10 mouse cellular contexts compared by ENCODE assay signal in the genomic region with DNA sequence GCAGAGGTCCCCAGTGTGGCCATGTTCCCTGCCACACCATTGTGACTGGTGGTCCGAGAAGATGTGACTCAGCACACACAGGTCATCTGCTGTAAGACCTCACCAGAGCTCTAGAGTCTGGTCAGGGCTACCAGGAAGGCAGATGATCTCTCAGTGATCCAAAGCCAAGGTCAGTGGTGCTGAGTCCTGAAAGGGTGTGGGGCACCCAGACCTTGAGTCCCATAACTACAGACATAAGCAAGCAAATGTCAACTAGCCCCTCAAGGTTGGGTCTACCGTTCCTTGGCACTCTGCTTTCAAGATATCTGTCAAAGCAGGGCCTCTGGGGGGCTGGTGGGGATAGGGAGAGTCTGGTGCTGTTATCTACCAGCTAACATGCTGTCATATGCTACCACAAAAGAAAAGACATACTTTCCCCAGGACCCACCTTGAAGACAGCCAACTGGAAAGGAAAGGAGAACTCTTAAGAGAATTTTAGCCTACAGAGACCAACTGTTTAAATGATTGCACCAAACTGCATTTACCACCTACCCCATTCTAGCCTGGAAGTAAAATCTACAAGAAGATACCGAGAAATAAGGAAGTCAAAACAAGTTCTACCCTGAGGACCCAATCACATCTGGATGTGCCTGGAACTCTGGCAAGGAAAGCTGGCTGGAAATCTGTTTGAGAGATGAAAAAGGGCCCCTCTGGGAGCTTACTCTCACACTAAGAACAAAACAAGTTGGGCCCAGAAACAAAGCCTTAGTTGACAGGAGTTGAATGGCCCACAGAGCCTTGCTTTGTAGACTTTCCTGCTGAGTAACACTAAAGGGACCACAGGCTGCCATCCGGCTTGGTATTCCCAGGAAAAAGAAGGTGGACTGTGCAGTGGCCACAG. TPM values are rescaled to one million over a fixed set of nuclear protein-coding genes. Genes with fewer than 3 reads are reported as not detected.
DNase-seq lines count a peak whose midpoint lies in the region; ATAC-seq and TF ChIP-seq lines count a peak whose summit lies in the region.
"Had no signal": no experiment of that assay in that cellular context is flagged by ENCODE, and none has a peak within 500 bp of the region (broad histone marks: within the 10 kb centered on the region; RNA-seq: fewer than 3 reads in every experiment).

No protein-coding gene starts in this region.

- no peaks in the 10 kb centered on the region for H3K27me3 ChIP-seq in midbrain, embryonic 10.5 days (ENCODE audit: low read depth, poor library complexity, severe bottlenecking)
- H3K27me3 ChIP-seq in midbrain, embryonic 15.5 days (replicated peaks): no peaks in the 10 kb centered on the region
- H3K27me3 ChIP-seq in liver, embryonic 15.5 days: peaks cover 19% of the 10 kb centered on the region
- peaks cover 14% of the 10 kb centered on the region; the same call in 1 of the 2 replicates for H3K27me3 ChIP-seq in kidney, embryonic 15.5 days

- TF ChIP-seq POLR2A in bone marrow macrophage, adult 2 months (IDR thresholded peaks at IDR 0.05; ENCODE audit: borderline replicate concordance, low read depth, low read length): no peak

- no peak overlapping the region for H3K4me3 ChIP-seq in midbrain, embryonic 10.5 days
- H3K4me3 ChIP-seq in midbrain, embryonic 15.5 days: no peak overlapping the region
- no peak overlapping the region for H3K4me3 ChIP-seq in bone marrow macrophage, adult 2 months (ENCODE audit: insufficient read depth, low read length)
- H3K4me3 ChIP-seq in liver, embryonic 15.5 days (replicated peaks): no peak overlapping the region
- no peak overlapping the region for H3K4me3 ChIP-seq in kidney, embryonic 15.5 days (replicated peaks)
- H3K4me3 ChIP-seq: embryonic facial prominence, embryonic 13.5 days had no signal

- no peaks in the 10 kb centered on the region for H3K36me3 ChIP-seq in midbrain, embryonic 10.5 days
- no peaks in the 10 kb centered on the region for H3K36me3 ChIP-seq in midbrain, embryonic 15.5 days (replicated peaks)
- H3K36me3 ChIP-seq in liver, embryonic 15.5 days (replicated peaks): no peaks in the 10 kb centered on the region
- H3K36me3 ChIP-seq in kidney, embryonic 15.5 days: no peaks in the 10 kb centered on the region
- H3K36me3 ChIP-seq: embryonic facial prominence, embryonic 13.5 days had no signal

- H3K27ac ChIP-seq in midbrain, embryonic 10.5 days (replicated peaks): peak overlapping the region; percentile 69
- no peak overlapping the region for H3K27ac ChIP-seq in midbrain, embryonic 15.5 days
- H3K27ac ChIP-seq in bone marrow macrophage, adult 2 months (ENCODE audit: insufficient read depth, low read depth, low read length): peak overlapping the region; percentile 35
- H3K27ac ChIP-seq in liver, embryonic 15.5 days (replicated peaks): peak overlapping the region; percentile 9
- H3K27ac ChIP-seq in kidney, embryonic 15.5 days: no peak overlapping the region
- H3K27ac ChIP-seq: embryonic facial prominence, embryonic 13.5 days had no signal

- no peak for TF ChIP-seq CTCF in bone marrow macrophage, adult 2 months (IDR thresholded peaks at IDR 0.05; ENCODE audit: low read depth, low read length)

- DNase-seq in gastrocnemius, postnatal 14 days: peak; percentile 39
- no peak for DNase-seq in gastrocnemius, postnatal 36 days
- no peak for DNase-seq in midbrain, embryonic 10.5 days (ENCODE audit: low spot score)
- DNase-seq in urinary bladder, adult 18-20 months (ENCODE audit: low spot score in 2 of 2): no peak
- DNase-seq: cerebellum, adult 11 months had no signal

- ATAC-seq in midbrain, embryonic 15.5 days (replicated peaks): no peak
- peak; percentile 61 for ATAC-seq in liver, embryonic 15.5 days (ENCODE audit: insufficient read depth)
- ATAC-seq in kidney, embryonic 15.5 days (replicated peaks; ENCODE audit: low FRiP score): no peak

- intact Hi-C loops in gastrocnemius, postnatal 14 days (cut with DNase I; ENCODE audit: low total_unique reads): no loop called here
- intact Hi-C loops in gastrocnemius, postnatal 36 days (cut with DNase I): no loop called here

- H3K4me1 ChIP-seq in midbrain, embryonic 10.5 days: peaks cover 33% of the 10 kb centered on the region
- peaks cover 14% of the 10 kb centered on the region for H3K4me1 ChIP-seq in midbrain, embryonic 15.5 days
- H3K4me1 ChIP-seq in bone marrow macrophage, adult 2 months (ENCODE audit: control insufficient read depth, insufficient read depth, low read length): peaks cover 30% of the 10 kb centered on the region
- peaks cover 42% of the 10 kb centered on the region for H3K4me1 ChIP-seq in liver, embryonic 15.5 days (replicated peaks)
- H3K4me1 ChIP-seq in kidney, embryonic 15.5 days: peaks cover 13% of the 10 kb centered on the region

- H3K9me3 ChIP-seq in midbrain, embryonic 10.5 days (replicated peaks): no peaks in the 10 kb centered on the region
- no peaks in the 10 kb centered on the region for H3K9me3 ChIP-seq in midbrain, embryonic 15.5 days
- H3K9me3 ChIP-seq in liver, embryonic 15.5 days (replicated peaks): no peaks in the 10 kb centered on the region
- no peaks in the 10 kb centered on the region for H3K9me3 ChIP-seq in kidney, embryonic 15.5 days (replicated peaks)
- H3K9me3 ChIP-seq: embryonic facial prominence, embryonic 13.5 days had no signal

- H3K9ac ChIP-seq in midbrain, embryonic 15.5 days: no peak overlapping the region
- H3K9ac ChIP-seq in liver, embryonic 15.5 days: no peak overlapping the region
- no peak overlapping the region for H3K9ac ChIP-seq in kidney, embryonic 15.5 days
- H3K9ac ChIP-seq: embryonic facial prominence, embryonic 13.5 days had no signal

- WGBS in midbrain, embryonic 10.5 days: 56% methylated on average over 4 of the region's 4 CpGs
- 57% methylated on average over 4 of the region's 4 CpGs for WGBS in midbrain, embryonic 15.5 days
- 37% methylated on average over 4 of the region's 4 CpGs for WGBS in liver, embryonic 15.5 days (ENCODE audit: insufficient replicate concordance)
- 83% methylated on average over 4 of the region's 4 CpGs for WGBS in kidney, embryonic 15.5 days

- no peak overlapping the region for H3K4me2 ChIP-seq in midbrain, embryonic 15.5 days
- no peak overlapping the region for H3K4me2 ChIP-seq in liver, embryonic 15.5 days
- H3K4me2 ChIP-seq in kidney, embryonic 15.5 days: no peak overlapping the region
- H3K4me2 ChIP-seq: embryonic facial prominence, embryonic 13.5 days had no signal

RNA-seq across cellular contexts. Expression of a gene that starts 4.8 kb away (rescaled TPM):
- total RNA-seq in gastrocnemius, postnatal 14 days (2021): 10 to 100 TPM in 1 of 2 experiments, 1 to 10 TPM in 1; 8.5 to 13.1 TPM
- total RNA-seq in gastrocnemius, postnatal 36 days (2021): 1 to 10 TPM; 5.0 to 5.2 TPM
- polyA plus RNA-seq in midbrain, embryonic 10.5 days (2016; fragmentation: Nextera tagmentation; extraction: Ambion mirVana): 28.6 and 34.2 TPM in 2 replicates
- polyA plus RNA-seq in midbrain, embryonic 15.5 days (2015; fragmentation: Nextera tagmentation; extraction: Ambion mirVana): 27.7 and 29.4 TPM in 2 replicates
- polyA plus RNA-seq in bone marrow macrophage, adult 2 months (2012; ENCODE audit: insufficient read depth, insufficient read length, missing spikeins): 136 and 155 TPM in 2 replicates
- polyA plus RNA-seq in liver, embryonic 15.5 days (2015; fragmentation: Nextera tagmentation; extraction: Ambion mirVana): 2.8 and 2.9 TPM in 2 replicates
- 8.4 and 11.3 TPM in 2 replicates for polyA plus RNA-seq in kidney, embryonic 15.5 days (2015; fragmentation: Nextera tagmentation; extraction: Ambion mirVana)

Comparison
In these comparisons a context has a peak if more than half of its experiments do, and no peak if none do; other contexts are left out.
1. H3K27ac ChIP-seq: peak in midbrain, embryonic 10.5 days (single experiment), bone marrow macrophage, adult 2 months (single experiment) and liver, embryonic 15.5 days (single experiment); none in midbrain, embryonic 15.5 days (single experiment) and kidney, embryonic 15.5 days (single experiment).